Mouse (Mus musculus) heart, embryonic 15.5 days (tissue): ENCODE measurements around the gene Sdk1. TPM values are rescaled to one million over a fixed set of nuclear protein-coding genes. Genes with fewer than 3 reads are reported as not detected.
"Not testable (repeated sequence)": the region's sequence is repeated elsewhere in the genome, so short reads cannot be mapped to it uniquely, and the experiment has no call there.

Experiments
- ATAC-seq: fragments of 200-750 bp; cut with Nextera tagmentation; replicated peaks from 2 replicates; pipeline ENCODE4 v1.8.0; 2017; ENCODE audit warnings: low read depth, moderate TSS enrichment; ENCODE audit not compliant: insufficient number of reproducible peaks, insufficient read depth, low FRiP score
- H3K27ac ChIP-seq: fragments of 300-500 bp; sonication (generic); 2 replicates; pipeline ENCODE4 v1.5.1; 2015; ENCODE audit warnings: mild to moderate bottlenecking, inconsistent platforms
- H3K27me3 ChIP-seq: fragments of 300-500 bp; sonication (generic); 2 replicates; pipeline ENCODE4 v1.6.1; 2015; ENCODE audit warnings: inconsistent platforms
- H3K36me3 ChIP-seq: fragments of 300-500 bp; sonication (generic); 2 replicates; pipeline ENCODE4 v1.6.1; 2015; ENCODE audit warnings: mild to moderate bottlenecking, inconsistent platforms
- H3K4me1 ChIP-seq: fragments of 300-500 bp; sonication (generic); replicated peaks from 2 replicates; pipeline ENCODE4 v1.6.1; 2015; ENCODE audit warnings: inconsistent platforms
- H3K4me2 ChIP-seq: fragments of 300-500 bp; sonication (generic); 2 replicates; pipeline ENCODE4 v1.6.1; 2015; ENCODE audit warnings: inconsistent platforms, mild to moderate bottlenecking, moderate library complexity
- H3K4me3 ChIP-seq: fragments of 300-500 bp; sonication (generic); 2 replicates; pipeline ENCODE4 v1.5.1; 2015; ENCODE audit warnings: mild to moderate bottlenecking, inconsistent platforms
- H3K9ac ChIP-seq: fragments of 300-500 bp; sonication (generic); 2 replicates; pipeline ENCODE4 v1.6.1; 2015; ENCODE audit warnings: mild to moderate bottlenecking, inconsistent platforms
- H3K9me3 ChIP-seq: fragments of 300-500 bp; sonication (generic); replicated peaks from 2 replicates; pipeline ENCODE4 v1.6.1; 2016; ENCODE audit warnings: inconsistent platforms
- WGBS: fragments of 180-500 bp; shearing (Covaris S2); methylation state at CpG from one replicate; pipeline ENCODE4 v1.1.7; 2015; ENCODE audit warnings: mixed read lengths; 5-methylcytosine and 5-hydroxymethylcytosine counted together
- polyA plus RNA-seq: library from polyadenylated mRNA; unstranded; fragments of >200 nt; fragmentation: Nextera tagmentation; extraction: Ambion mirVana; gene quantifications from 2 replicates; pipeline ENCODE4 v1.2.1, GENCODE M21; 2015

Gene Sdk1
- polyA plus RNA-seq, 1 experiment from 2014 or later, result 1.5 TPM

DNA sequence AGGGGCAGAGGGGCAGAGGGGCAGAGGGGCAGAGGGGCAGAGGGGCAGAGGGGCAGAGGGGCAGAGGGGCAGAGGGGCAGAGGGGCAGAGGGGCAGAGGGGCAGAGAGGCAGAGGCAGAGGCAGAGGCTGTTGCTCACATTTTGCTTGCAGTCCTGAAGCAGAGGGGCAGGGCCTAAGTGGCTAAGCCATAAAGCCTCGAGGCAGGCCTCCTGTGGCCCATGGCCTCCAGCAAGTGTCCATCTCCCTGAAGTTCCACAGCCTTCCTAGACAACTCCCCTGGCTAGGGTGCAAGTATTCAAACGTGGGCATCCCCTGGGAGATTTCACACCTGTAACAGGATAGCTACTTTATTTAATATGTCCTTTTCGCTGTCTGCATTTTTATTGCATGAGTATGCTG, 395.8 kb downstream of the Sdk1 start:
- WGBS, result 66% methylated on average over 3 of the region's 3 CpGs
- not testable (repeated sequence) for H3K27ac ChIP-seq

DNA sequence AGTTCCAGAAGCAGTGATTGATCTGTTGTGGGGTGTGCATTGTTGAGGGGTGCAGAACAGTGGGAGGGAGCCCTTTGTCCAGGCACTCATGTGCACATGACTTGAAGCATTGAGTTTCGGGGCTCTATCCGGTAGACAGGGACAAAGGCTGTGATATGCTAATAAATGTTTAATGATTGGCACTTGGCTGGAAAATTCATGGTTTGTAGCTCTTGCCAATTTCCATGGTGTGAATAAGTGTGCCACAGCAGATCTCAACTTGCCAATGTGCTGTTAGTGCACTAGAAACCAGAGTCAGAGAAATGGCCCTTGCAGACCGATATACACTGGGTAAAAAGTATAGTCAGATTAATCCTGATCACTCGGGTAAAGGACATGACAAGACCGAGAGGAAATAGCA, 404.4 kb downstream of the Sdk1 start:
- no peaks in the 10 kb centered on the region for H3K4me1 ChIP-seq
- H3K9ac ChIP-seq, result no peak overlapping the region
- no peaks in the 10 kb centered on the region for H3K36me3 ChIP-seq
- ATAC-seq, result no peak
- no peak overlapping the region for H3K4me2 ChIP-seq
- H3K9me3 ChIP-seq, result no peaks in the 10 kb centered on the region
- H3K4me3 ChIP-seq, result no peak overlapping the region
- no peak overlapping the region for H3K27ac ChIP-seq
- no peaks in the 10 kb centered on the region for H3K27me3 ChIP-seq
- 84% methylated on average over 5 of the region's 5 CpGs for WGBS

More for the DNA sequence above, 395.8 kb downstream of the Sdk1 start:
- ATAC-seq, H3K9me3 ChIP-seq, H3K4me3 ChIP-seq, H3K27me3 ChIP-seq, H3K4me2 ChIP-seq, H3K9ac ChIP-seq, H3K4me1 ChIP-seq, H3K36me3 ChIP-seq: not testable (repeated sequence)

GRCm38 (mm10) chr5:141646621-141647020, 405.3 kb downstream of the Sdk1 start:
- Histone ChIP-seq H3K9me3 (no peaks in the 10 kb centered on the region), H3K27me3 (no peaks in the 10 kb centered on the region), H3K9ac (no peak overlapping the region), H3K4me1 (no peaks in the 10 kb centered on the region), H3K27ac (no peak overlapping the region), H3K4me3 (no peak overlapping the region), H3K36me3 (no peaks in the 10 kb centered on the region), H3K4me2 (no peak overlapping the region)
- WGBS, result 65% methylated on average over 2 of the region's 2 CpGs
- no peak for ATAC-seq

DNA sequence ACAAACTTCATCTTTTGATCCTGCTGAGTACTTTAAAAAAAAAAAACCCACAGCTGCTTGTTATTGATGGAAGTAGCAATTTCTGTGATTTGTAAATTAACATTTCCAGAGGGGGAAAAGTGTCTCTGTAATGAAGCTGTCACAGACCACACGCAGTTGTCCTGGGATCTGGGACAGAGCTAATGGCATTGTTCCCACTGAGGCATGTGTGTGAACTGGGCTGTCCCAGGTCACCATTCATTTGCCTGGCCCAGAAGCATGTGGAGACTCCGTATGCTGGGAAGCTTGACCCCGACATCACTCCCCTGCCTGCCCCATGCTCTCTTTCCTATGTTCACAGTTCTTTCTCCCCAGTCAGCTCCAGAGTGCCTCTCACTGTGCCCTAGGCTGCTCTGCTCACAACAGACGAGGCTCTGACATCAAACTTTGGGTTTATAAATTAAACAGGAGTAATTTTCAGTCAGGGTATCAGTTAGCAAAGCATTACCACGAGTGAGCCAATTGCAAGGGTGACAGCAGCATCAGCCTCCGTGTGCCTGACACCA, 408.6 kb downstream of the Sdk1 start:
- no peaks in the 10 kb centered on the region for H3K4me1 ChIP-seq
- no peak for ATAC-seq
- WGBS, result 70% methylated on average over 6 of the region's 6 CpGs
- no peaks in the 10 kb centered on the region for H3K27me3 ChIP-seq
- H3K9me3 ChIP-seq, result no peaks in the 10 kb centered on the region
- H3K4me2 ChIP-seq, result no peak overlapping the region
- no peak overlapping the region for H3K9ac ChIP-seq
- H3K36me3 ChIP-seq, result no peaks in the 10 kb centered on the region
- H3K27ac ChIP-seq, result no peak overlapping the region
- no peak overlapping the region for H3K4me3 ChIP-seq

GRCm38 (mm10) chr5:141651690-141652377, 410.5 kb downstream of the Sdk1 start:
- no peaks in the 10 kb centered on the region for H3K27me3 ChIP-seq
- no peak overlapping the region for H3K4me3 ChIP-seq
- H3K4me1 ChIP-seq, result no peaks in the 10 kb centered on the region
- H3K27ac ChIP-seq, result no peak overlapping the region
- H3K4me2 ChIP-seq, result no peak overlapping the region
- WGBS, result 91% methylated on average over 4 of the region's 4 CpGs
- no peak for ATAC-seq
- no peak overlapping the region for H3K9ac ChIP-seq
- H3K36me3 ChIP-seq, result no peaks in the 10 kb centered on the region
- H3K9me3 ChIP-seq, result no peaks in the 10 kb centered on the region

GRCm38 (mm10) chr5:141676371-141676770, 435.1 kb downstream of the Sdk1 start:
- Histone ChIP-seq H3K4me1 (no peaks in the 10 kb centered on the region), H3K4me3 (no peak overlapping the region), H3K27me3 (no peaks in the 10 kb centered on the region), H3K27ac (no peak overlapping the region), H3K9me3 (no peaks in the 10 kb centered on the region), H3K4me2 (no peak overlapping the region), H3K9ac (no peak overlapping the region), H3K36me3 (no peaks in the 10 kb centered on the region)
- ATAC-seq, result no peak
- 85% methylated on average over 1 of the region's 1 CpGs for WGBS

- H3K9me3 ChIP-seq, result no peaks in the 10 kb centered on the region
- H3K4me2 ChIP-seq, result no peak overlapping the region
- no peak overlapping the region for H3K4me3 ChIP-seq
- H3K27ac ChIP-seq, result no peak overlapping the region
- H3K9ac ChIP-seq, result no peak overlapping the region
- H3K27me3 ChIP-seq, result no peaks in the 10 kb centered on the region
- H3K36me3 ChIP-seq, result no peaks in the 10 kb centered on the region
- no peak for ATAC-seq
- no peaks in the 10 kb centered on the region for H3K4me1 ChIP-seq
- 85% methylated on average over 1 of the region's 1 CpGs for WGBS
Observed at GRCm38 (mm10) chr5:141677034-141677433, 435.7 kb downstream of the Sdk1 start.

DNA sequence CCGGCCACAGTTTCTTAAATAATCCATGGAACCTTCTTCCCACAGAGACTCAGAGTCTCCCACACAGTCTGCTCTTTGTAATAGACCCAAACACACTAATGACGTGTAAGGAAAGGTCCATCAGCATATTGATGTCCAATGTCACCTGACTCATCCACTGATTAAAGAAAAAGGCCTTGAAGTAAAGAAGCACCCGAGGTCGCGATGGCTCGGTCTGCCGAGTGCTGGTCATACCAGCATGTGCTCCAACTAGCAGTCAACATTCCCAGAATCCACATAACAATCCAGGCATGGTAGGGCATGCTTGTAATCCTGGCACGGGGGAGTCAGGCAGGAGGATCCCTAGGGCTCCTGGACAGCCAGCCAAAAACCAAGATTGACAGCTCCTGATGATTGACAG, 436.6 kb downstream of the Sdk1 start:
- Histone ChIP-seq H3K9me3 (no peaks in the 10 kb centered on the region), H3K27ac (no peak overlapping the region), H3K4me2 (no peak overlapping the region), H3K27me3 (no peaks in the 10 kb centered on the region), H3K36me3 (no peaks in the 10 kb centered on the region), H3K9ac (no peak overlapping the region), H3K4me1 (no peaks in the 10 kb centered on the region), H3K4me3 (no peak overlapping the region)
- no peak for ATAC-seq
- 89% methylated on average over 8 of the region's 8 CpGs for WGBS

GRCm38 (mm10) chr5:141686876-141687420, 445.7 kb downstream of the Sdk1 start:
- no peak overlapping the region for H3K27ac ChIP-seq
- H3K9ac ChIP-seq, result no peak overlapping the region
- H3K4me1 ChIP-seq, result peaks cover 9% of the 10 kb centered on the region
- no peaks in the 10 kb centered on the region for H3K36me3 ChIP-seq
- ATAC-seq, result no peak
- H3K9me3 ChIP-seq, result no peaks in the 10 kb centered on the region
- H3K4me3 ChIP-seq, result no peak overlapping the region
- H3K4me2 ChIP-seq, result no peak overlapping the region
- WGBS, result 78% methylated on average over 7 of the region's 7 CpGs
- no peaks in the 10 kb centered on the region for H3K27me3 ChIP-seq

DNA sequence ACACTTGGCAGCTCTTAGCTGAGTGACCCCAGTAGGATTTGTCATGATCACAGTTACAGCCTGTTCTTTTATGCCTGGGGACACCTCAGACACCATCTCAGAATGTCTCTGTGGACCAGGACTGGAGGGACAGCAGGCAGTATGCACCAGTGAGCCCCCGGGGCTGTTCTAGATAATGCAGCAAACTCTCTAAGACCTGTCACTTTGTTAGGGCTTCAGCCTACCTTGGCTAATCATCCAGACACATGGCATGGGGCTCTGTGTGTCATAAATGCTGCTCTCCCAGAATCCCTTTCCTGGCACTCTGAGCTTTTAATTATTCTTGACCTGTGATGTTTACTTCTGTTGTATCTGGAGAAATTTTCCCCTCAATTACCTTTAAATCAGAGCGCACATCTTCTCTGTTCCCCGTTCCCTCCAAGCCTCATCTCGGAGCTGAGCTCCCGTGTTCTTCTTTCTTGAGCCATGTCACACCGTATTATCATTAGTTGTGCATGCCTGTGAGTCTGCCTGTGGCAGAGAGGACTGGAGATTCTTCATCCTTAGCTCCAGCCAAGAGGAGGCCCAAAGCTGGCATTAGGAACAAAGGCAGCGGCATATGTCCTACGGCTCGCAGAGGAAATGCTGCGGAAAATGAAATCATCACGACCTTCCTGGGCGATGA, 448.3 kb downstream of the Sdk1 start:
- no peaks in the 10 kb centered on the region for H3K27me3 ChIP-seq
- WGBS, result 81% methylated on average over 12 of the region's 12 CpGs
- H3K4me1 ChIP-seq, result peaks cover 31% of the 10 kb centered on the region
- H3K4me3 ChIP-seq, result no peak overlapping the region
- H3K27ac ChIP-seq, result no peak overlapping the region
- H3K9me3 ChIP-seq, result no peaks in the 10 kb centered on the region
- H3K9ac ChIP-seq, result no peak overlapping the region
- no peak for ATAC-seq
- no peak overlapping the region for H3K4me2 ChIP-seq
- H3K36me3 ChIP-seq, result no peaks in the 10 kb centered on the region

DNA sequence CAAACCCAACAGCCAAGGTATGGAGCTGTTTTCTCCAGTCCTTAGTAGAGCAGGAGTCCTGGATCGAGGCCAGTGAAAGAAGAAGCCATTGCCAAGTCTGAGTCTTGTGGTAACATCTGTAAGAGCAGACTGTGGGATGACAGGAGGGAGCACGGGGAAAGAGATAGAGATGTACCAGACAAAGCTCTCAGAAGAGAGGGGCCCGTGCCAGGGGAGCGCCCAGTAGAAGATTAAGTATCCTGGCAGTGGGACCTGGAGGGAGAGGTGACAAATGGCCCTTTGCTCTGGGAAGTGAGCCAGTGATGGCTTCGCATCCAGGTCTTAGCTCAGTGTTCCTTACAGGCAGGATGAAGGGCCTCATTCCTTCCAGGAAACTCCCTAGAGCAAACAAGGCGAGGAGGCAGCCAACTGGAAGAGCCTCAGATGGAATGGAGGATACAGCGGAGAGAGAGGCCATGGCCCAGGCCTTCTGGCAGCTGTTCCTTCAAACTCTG, 450.2 kb downstream of the Sdk1 start:
- H3K27me3 ChIP-seq, result no peaks in the 10 kb centered on the region
- 38% methylated on average over 7 of the region's 7 CpGs for WGBS
- H3K36me3 ChIP-seq, result no peaks in the 10 kb centered on the region
- no peaks in the 10 kb centered on the region for H3K9me3 ChIP-seq
- H3K4me3 ChIP-seq, result no peak overlapping the region
- ATAC-seq, result peak; percentile 69
- H3K4me2 ChIP-seq, result no peak overlapping the region
- H3K9ac ChIP-seq, result no peak overlapping the region
- peaks cover 31% of the 10 kb centered on the region for H3K4me1 ChIP-seq
- H3K27ac ChIP-seq, result peak overlapping the region; percentile 33
